Mouse (Mus musculus) liver, embryonic 16.5 days (tissue): Measurements from ENCODE around the gene H2-DMb1. TPM values are rescaled to one million over a fixed set of nuclear protein-coding genes. Genes with fewer than 3 reads are reported as not detected.

Source experiments
- ATAC-seq: fragments of 200-750 bp; cut with Nextera tagmentation; 2 replicates; pipeline ENCODE4 v1.8.0; 2017; ENCODE audit warnings: low read depth, mild to moderate bottlenecking, moderate number of reproducible peaks, moderate library complexity
- H3K27ac ChIP-seq: fragments of 300-500 bp; sonication (generic); 2 replicates; pipeline ENCODE4 v1.5.1; 2014; ENCODE audit warnings: mild to moderate bottlenecking, low read length
- H3K27me3 ChIP-seq: fragments of 300-500 bp; sonication (generic); 2 replicates; pipeline ENCODE4 v1.6.1; 2014; ENCODE audit warnings: low read depth, low read length, mixed read lengths; ENCODE audit not compliant: control insufficient read depth, insufficient read depth
- H3K36me3 ChIP-seq: fragments of 300-500 bp; sonication (generic); 2 replicates; pipeline ENCODE4 v1.6.1; 2014; ENCODE audit warnings: mild to moderate bottlenecking; ENCODE audit not compliant: control insufficient read depth, insufficient read depth
- H3K4me1 ChIP-seq: fragments of 300-500 bp; sonication (generic); 2 replicates; pipeline ENCODE4 v1.6.1; 2014; ENCODE audit warnings: low read depth, low read length, mixed read lengths; ENCODE audit not compliant: control insufficient read depth
- H3K4me2 ChIP-seq: fragments of 300-500 bp; sonication (generic); 2 replicates; pipeline ENCODE4 v1.6.1; 2014; ENCODE audit warnings: low read depth, low read length, mixed read lengths
- H3K4me3 ChIP-seq: fragments of 300-500 bp; sonication (generic); 2 replicates; pipeline ENCODE4 v1.5.1; 2014; ENCODE audit warnings: low read depth, mild to moderate bottlenecking, low read length
- H3K9ac ChIP-seq: fragments of 300-500 bp; sonication (generic); 2 replicates; pipeline ENCODE4 v1.6.1; 2014; ENCODE audit warnings: low read depth, low read length
- H3K9me3 ChIP-seq: fragments of 300-500 bp; sonication (generic); replicated peaks from 2 replicates; pipeline ENCODE4 v1.6.1; 2016; ENCODE audit warnings: low read length; ENCODE audit not compliant: control insufficient read depth
- WGBS: fragments of 180-500 bp; shearing (Covaris S2); extraction: QIAGEN DNeasy Blood & Tissue Kit; methylation state at CpG from one replicate; pipeline ENCODE4 v1.1.7; 2014; ENCODE audit not compliant: insufficient replicate concordance; 5-methylcytosine and 5-hydroxymethylcytosine counted together
- polyA plus RNA-seq: library from polyadenylated mRNA; unstranded; fragments of >200 nt; fragmentation: Nextera tagmentation; extraction: Ambion mirVana; gene quantifications from 2 replicates; pipeline ENCODE4 v1.2.1, GENCODE M21; 2015

Gene H2-DMb1
- polyA plus RNA-seq, 1 experiment from 2014 or later: 1.5 TPM

GRCm38 (mm10) chr17:34206731-34207130 is 53.9 kb downstream of the H2-DMb1 start:
- Histone ChIP-seq H3K4me1 (peaks cover 21% of the 10 kb centered on the region), H3K9me3 (no peaks in the 10 kb centered on the region), H3K4me2 (no peak overlapping the region), H3K4me3 (no peak overlapping the region), H3K36me3 (no peaks in the 10 kb centered on the region), H3K27ac (no peak overlapping the region), H3K9ac (no peak overlapping the region), H3K27me3 (no peaks in the 10 kb centered on the region)
- ATAC-seq: no peak
- 74% methylated on average over 5 of the region's 5 CpGs for WGBS

- Histone ChIP-seq H3K27ac (no peak overlapping the region), H3K27me3 (no peaks in the 10 kb centered on the region), H3K4me1 (peaks cover 21% of the 10 kb centered on the region), H3K4me2 (no peak overlapping the region), H3K4me3 (no peak overlapping the region), H3K9ac (no peak overlapping the region), H3K36me3 (no peaks in the 10 kb centered on the region), H3K9me3 (no peaks in the 10 kb centered on the region)
- no peak for ATAC-seq
- WGBS: 53% methylated on average over 3 of the region's 3 CpGs
Observed at GRCm38 (mm10) chr17:34207456-34207855, 54.6 kb downstream of the H2-DMb1 start.

GRCm38 (mm10) chr17:34207866-34208265 is 55.0 kb downstream of the H2-DMb1 start:
- Histone ChIP-seq H3K27ac (no peak overlapping the region), H3K4me3 (no peak overlapping the region), H3K4me2 (no peak overlapping the region), H3K9ac (no peak overlapping the region), H3K27me3 (no peaks in the 10 kb centered on the region), H3K9me3 (no peaks in the 10 kb centered on the region), H3K36me3 (no peaks in the 10 kb centered on the region), H3K4me1 (peaks cover 21% of the 10 kb centered on the region)
- 85% methylated on average over 9 of the region's 9 CpGs for WGBS
- ATAC-seq: no peak

GRCm38 (mm10) chr17:34208421-34208820 is 55.5 kb downstream of the H2-DMb1 start:
- H3K4me1 ChIP-seq: peaks cover 21% of the 10 kb centered on the region
- H3K36me3 ChIP-seq: no peaks in the 10 kb centered on the region
- H3K27ac ChIP-seq: no peak overlapping the region
- no peak for ATAC-seq
- no peak overlapping the region for H3K4me3 ChIP-seq
- no peaks in the 10 kb centered on the region for H3K9me3 ChIP-seq
- H3K27me3 ChIP-seq: no peaks in the 10 kb centered on the region
- no peak overlapping the region for H3K9ac ChIP-seq
- no peak overlapping the region for H3K4me2 ChIP-seq
- 33% methylated on average over 10 of the region's 10 CpGs for WGBS

GRCm38 (mm10) chr17:34209680-34210079 is 56.8 kb downstream of the H2-DMb1 start:
- 60% methylated on average over 3 of the region's 3 CpGs for WGBS
- Histone ChIP-seq H3K4me1 (peaks cover 17% of the 10 kb centered on the region), H3K9me3 (no peaks in the 10 kb centered on the region)

More at GRCm38 (mm10) chr17:34209680-34210079, 56.8 kb downstream of the H2-DMb1 start:
- no peak overlapping the region for H3K4me2 ChIP-seq
- H3K36me3 ChIP-seq: no peaks in the 10 kb centered on the region
- no peak for ATAC-seq
- no peaks in the 10 kb centered on the region; the same call in 1 of the 2 replicates for H3K27me3 ChIP-seq
- no peak overlapping the region for H3K27ac ChIP-seq
- H3K9ac ChIP-seq: no peak overlapping the region
- no peak overlapping the region for H3K4me3 ChIP-seq

Other genes with a start within 250 kb of the H2-DMb1 start
- 0.21 and 0.54 TPM in 2 replicates for gene Platr17, start 247.9 kb upstream of the H2-DMb1 start, polyA plus RNA-seq
- 18.6 and 19.6 TPM in 2 replicates for gene Daxx, start 243.7 kb upstream of the H2-DMb1 start, polyA plus RNA-seq
- 31.0 and 34.6 TPM in 2 replicates for gene Tapbp, start 237.2 kb upstream of the H2-DMb1 start, polyA plus RNA-seq
- 7.8 and 9.1 TPM in 2 replicates for gene Zbtb22, start 237.2 kb upstream of the H2-DMb1 start, polyA plus RNA-seq
- 7.8 and 9.0 TPM in 2 replicates for gene Rgl2, start 223.5 kb upstream of the H2-DMb1 start, polyA plus RNA-seq
- 83.8 and 96.4 TPM in 2 replicates for gene Pfdn6, start 212.7 kb upstream of the H2-DMb1 start, polyA plus RNA-seq
- 12.2 and 13.4 TPM in 2 replicates for gene Wdr46, start 212.4 kb upstream of the H2-DMb1 start, polyA plus RNA-seq
- gene B3galt4, start 201.6 kb upstream of the H2-DMb1 start, polyA plus RNA-seq: 2.2 and 2.3 TPM in 2 replicates
- 21.3 and 21.9 TPM in 2 replicates for gene Vps52, start 197.3 kb upstream of the H2-DMb1 start, polyA plus RNA-seq
- 904 and 1,002 TPM in 2 replicates for gene Rps18, start 197.1 kb upstream of the H2-DMb1 start, polyA plus RNA-seq
- gene H2-K1, start 152.7 kb upstream of the H2-DMb1 start, polyA plus RNA-seq: 126 and 139 TPM in 2 replicates
- 3.2 and 4.0 TPM in 2 replicates for gene Ring1, start 128.4 kb upstream of the H2-DMb1 start, polyA plus RNA-seq
- gene H2-Ke6, start 125.0 kb upstream of the H2-DMb1 start, polyA plus RNA-seq: 30.1 and 32.2 TPM in 2 replicates
- 58.8 and 59.8 TPM in 2 replicates for gene Slc39a7, start 121.4 kb upstream of the H2-DMb1 start, polyA plus RNA-seq
- gene Rxrb, start 121.3 kb upstream of the H2-DMb1 start, polyA plus RNA-seq: 14.7 and 15.7 TPM in 2 replicates
- 0.26 and 0.27 TPM in 2 replicates for gene Col11a2, start 113.6 kb upstream of the H2-DMb1 start, polyA plus RNA-seq
- gene H2-Oa, start 60.7 kb upstream of the H2-DMb1 start, polyA plus RNA-seq: 0.43 and 0.57 TPM in 2 replicates
- gene H2-DMa, start 33.5 kb upstream of the H2-DMb1 start, polyA plus RNA-seq: 5.3 and 5.5 TPM in 2 replicates
- 32.0 and 35.8 TPM in 2 replicates for gene Brd2, start 30.4 kb upstream of the H2-DMb1 start, polyA plus RNA-seq
- gene H2-DMb2, start 9.8 kb upstream of the H2-DMb1 start, polyA plus RNA-seq: 0.74 and 1.0 TPM in 2 replicates
- 3.8 and 4.2 TPM in 2 replicates for gene Tap1, start 34.5 kb downstream of the H2-DMb1 start, polyA plus RNA-seq
- gene Psmb9, start 34.7 kb downstream of the H2-DMb1 start, polyA plus RNA-seq: 9.6 and 9.7 TPM in 2 replicates
- gene Psmb8, start 44.6 kb downstream of the H2-DMb1 start, polyA plus RNA-seq: 17.7 and 18.5 TPM in 2 replicates
- 6.7 TPM in 2 replicates for gene Tap2, start 50.5 kb downstream of the H2-DMb1 start, polyA plus RNA-seq
- 0.44 and 0.54 TPM in 2 replicates for gene H2-Ob, start 85.8 kb downstream of the H2-DMb1 start, polyA plus RNA-seq
- gene H2-Ab1, start 104.6 kb downstream of the H2-DMb1 start, polyA plus RNA-seq: 8.9 and 12.0 TPM in 2 replicates
- 4.3 and 4.7 TPM in 2 replicates for gene H2-Aa, start 134.8 kb downstream of the H2-DMb1 start, polyA plus RNA-seq
- gene H2-Eb1, start 152.8 kb downstream of the H2-DMb1 start, polyA plus RNA-seq: 3.1 and 3.2 TPM in 2 replicates
- not detected in 2 replicates for gene H2-Eb2, start 172.6 kb downstream of the H2-DMb1 start, polyA plus RNA-seq
- gene Btnl2, start 201.8 kb downstream of the H2-DMb1 start, polyA plus RNA-seq: 0.04 and 0.13 TPM in 2 replicates
- 0.06 and 0.31 TPM in 2 replicates for gene Btnl1, start 224.1 kb downstream of the H2-DMb1 start, polyA plus RNA-seq
- 0.12 and 0.16 TPM in 2 replicates for gene BC051142, start 245.7 kb downstream of the H2-DMb1 start, polyA plus RNA-seq